ENCODE assay signal across 8 mouse cellular contexts in the genomic region with DNA sequence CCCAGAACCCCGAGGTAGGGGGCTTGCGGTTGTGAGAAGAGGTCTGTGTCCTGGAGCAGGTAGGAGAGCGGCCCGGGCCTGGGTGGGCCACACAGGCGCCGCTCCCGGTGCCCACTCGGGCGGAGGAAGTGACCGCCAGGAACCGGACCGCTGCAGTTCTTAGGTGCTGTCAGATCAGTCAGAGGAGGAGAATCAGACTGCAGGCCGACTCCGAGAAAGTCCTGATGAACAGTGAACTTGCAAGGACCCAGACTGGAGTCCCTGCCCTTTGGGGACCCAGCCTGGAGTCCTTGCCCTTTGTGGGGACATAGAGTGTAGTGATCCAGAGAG. TPM values are rescaled to one million over a fixed set of nuclear protein-coding genes. Genes with fewer than 3 reads are reported as not detected.
A peak's percentile ranks its signal among the peaks of the same experiment; 100 is the strongest.
DNase-seq lines count a peak whose midpoint lies in the region; ATAC-seq lines count a peak whose summit lies in the region.

No protein-coding gene starts in this region.

- peak overlapping the region; percentile 63; the same call in 1 of the 2 replicates for H3K27ac ChIP-seq in kidney, embryonic 16.5 days (ENCODE audit: low read length)
- no peak overlapping the region for H3K27ac ChIP-seq in midbrain, embryonic 16.5 days (ENCODE audit: low read length)

- no peaks in the 10 kb centered on the region for H3K9me3 ChIP-seq in kidney, embryonic 16.5 days (ENCODE audit: low read length)
- no peaks in the 10 kb centered on the region for H3K9me3 ChIP-seq in midbrain, embryonic 16.5 days (replicated peaks; ENCODE audit: control insufficient read depth, low read length, poor library complexity, severe bottlenecking)

- peak overlapping the region; percentile 84 for H3K4me3 ChIP-seq in kidney, embryonic 16.5 days (ENCODE audit: low read length)
- peak overlapping the region; percentile 61 for H3K4me3 ChIP-seq in midbrain, embryonic 16.5 days (ENCODE audit: low read depth, low read length)

- no peaks in the 10 kb centered on the region for H3K27me3 ChIP-seq in kidney, embryonic 16.5 days (ENCODE audit: insufficient read depth, low read length)
- no peaks in the 10 kb centered on the region for H3K27me3 ChIP-seq in midbrain, embryonic 16.5 days (ENCODE audit: control insufficient read depth, insufficient read depth, low read depth, low read length)

- WGBS in kidney, embryonic 16.5 days, result 5% methylated on average over 14 of the region's 14 CpGs
- 4% methylated on average over 14 of the region's 14 CpGs for WGBS in midbrain, embryonic 16.5 days

- DNase-seq in gastrocnemius, postnatal 25 days, result peak; percentile 24
- DNase-seq in gastrocnemius, adult 8-10 months (ENCODE audit: low spot score in 2 of 2), result no peak
- DNase-seq in urinary bladder, postnatal 14 days (ENCODE audit: low spot score), result peak; percentile 14
- no peak for DNase-seq in urinary bladder, postnatal 10 days (ENCODE audit: low spot score)
- no peak for DNase-seq in cerebellum, adult 8-10 months
- DNase-seq in thymus, postnatal 25 days, result no peak

- peak overlapping the region; percentile 75 for H3K4me2 ChIP-seq in kidney, embryonic 16.5 days (replicated peaks; ENCODE audit: low read depth, low read length)
- peak overlapping the region; percentile 85 for H3K4me2 ChIP-seq in midbrain, embryonic 16.5 days (ENCODE audit: low read length)

- peak; percentile 75 for ATAC-seq in kidney, embryonic 16.5 days (ENCODE audit: low FRiP score, low TSS enrichment)
- ATAC-seq in midbrain, embryonic 16.5 days, result peak; percentile 59; the same call in 1 of the 2 replicates

- no peaks in the 10 kb centered on the region for H3K36me3 ChIP-seq in kidney, embryonic 16.5 days (ENCODE audit: insufficient read depth, low read length)
- no peaks in the 10 kb centered on the region for H3K36me3 ChIP-seq in midbrain, embryonic 16.5 days (ENCODE audit: control insufficient read depth, insufficient read depth, low read length)

- H3K9ac ChIP-seq in kidney, embryonic 16.5 days (replicated peaks; ENCODE audit: low read length), result peak overlapping the region; percentile 89
- peak overlapping the region; percentile 64 for H3K9ac ChIP-seq in midbrain, embryonic 16.5 days (ENCODE audit: low read depth, low read length)

- peaks cover 12% of the 10 kb centered on the region; the same call in 1 of the 2 replicates for H3K4me1 ChIP-seq in kidney, embryonic 16.5 days (ENCODE audit: insufficient read depth, low read length)
- H3K4me1 ChIP-seq in midbrain, embryonic 16.5 days (ENCODE audit: control insufficient read depth, insufficient read depth, low read length), result peaks cover 8% of the 10 kb centered on the region

RNA-seq across cellular contexts. Expression of gene Cep112, which starts 0.6 kb away (rescaled TPM):
- 1 to 10 TPM; 3.7 to 4.7 TPM for total RNA-seq in gastrocnemius, postnatal 25 days (2021)
- total RNA-seq in gastrocnemius, adult 8-10 months (2022), result 1 to 10 TPM; 1.0 to 4.5 (median 1.8) TPM
- polyA plus RNA-seq in kidney, embryonic 16.5 days (2015; fragmentation: Nextera tagmentation; extraction: Ambion mirVana), result 10.0 and 10.4 TPM in 2 replicates
- 28.6 and 31.1 TPM in 2 replicates for polyA plus RNA-seq in midbrain, embryonic 16.5 days (2015; fragmentation: Nextera tagmentation; extraction: Ambion mirVana)

Comparison
In these comparisons a context has a peak if more than half of its experiments do, and no peak if none do; other contexts are left out.
1. DNase-seq: peak in gastrocnemius, postnatal 25 days (single experiment) and urinary bladder, postnatal 14 days (single experiment); none in gastrocnemius, adult 8-10 months (0 of 2), urinary bladder, postnatal 10 days (single experiment), cerebellum, adult 8-10 months (single experiment) and thymus, postnatal 25 days (single experiment).